Mouse (Mus musculus) intestine, embryonic 14.5 days (tissue): ENCODE results near the gene Macrod1. TPM values are rescaled to one million over a fixed set of nuclear protein-coding genes. Genes with fewer than 3 reads are reported as not detected.

Experiments
- ATAC-seq: fragments of 200-750 bp; cut with Nextera tagmentation; replicated peaks from 2 replicates; pipeline ENCODE4 v1.8.0; 2017; ENCODE audit warnings: low read depth, moderate number of reproducible peaks, moderate TSS enrichment, moderate library complexity; ENCODE audit not compliant: low FRiP score, low TSS enrichment
- DNase-seq: peaks from one replicate; pipeline ENCODE4 v3.0.0-alpha.2; 2018; ENCODE audit warnings: low spot score
- H3K27ac ChIP-seq: fragments of 300-500 bp; sonication (generic); 2 replicates; pipeline ENCODE4 v1.5.1; 2014; ENCODE audit warnings: low read depth, mild to moderate bottlenecking, control low read depth
- H3K27me3 ChIP-seq: fragments of 300-500 bp; sonication (generic); replicated peaks from 2 replicates; pipeline ENCODE4 v1.6.1; 2014; ENCODE audit warnings: low read length, control low read depth; ENCODE audit not compliant: control insufficient read depth, insufficient read depth
- H3K36me3 ChIP-seq: fragments of 300-500 bp; sonication (generic); 2 replicates; pipeline ENCODE4 v1.6.1; 2014; ENCODE audit warnings: low read length, control low read depth; ENCODE audit not compliant: control insufficient read depth, insufficient read depth
- H3K4me1 ChIP-seq: fragments of 300-500 bp; sonication (generic); replicated peaks from 2 replicates; pipeline ENCODE4 v1.6.1; 2014; ENCODE audit warnings: low read length, control low read depth, mixed read lengths; ENCODE audit not compliant: control insufficient read depth, insufficient read depth
- H3K4me2 ChIP-seq: fragments of 300-500 bp; sonication (generic); 2 replicates; pipeline ENCODE4 v1.6.1; 2014; ENCODE audit warnings: low read length
- H3K4me3 ChIP-seq: fragments of 300-500 bp; sonication (generic); 2 replicates; pipeline ENCODE4 v1.5.1; 2014; ENCODE audit warnings: low read depth, low read length, control low read depth, mixed read lengths
- H3K9ac ChIP-seq: fragments of 300-500 bp; sonication (generic); 2 replicates; pipeline ENCODE4 v1.6.1; 2014; ENCODE audit warnings: mild to moderate bottlenecking, low read length
- H3K9me3 ChIP-seq: fragments of 300-500 bp; sonication (generic); 2 replicates; pipeline ENCODE4 v1.6.1; 2016; ENCODE audit warnings: low read length, control low read depth; ENCODE audit not compliant: control insufficient read depth
- WGBS: fragments of 180-500 bp; shearing (Covaris S2); extraction: QIAGEN DNeasy Blood & Tissue Kit; methylation state at CpG from one replicate; pipeline ENCODE4 v1.1.7; 2014; 5-methylcytosine and 5-hydroxymethylcytosine counted together
- polyA plus RNA-seq: library from polyadenylated mRNA; unstranded; fragments of >200 nt; fragmentation: Nextera tagmentation; extraction: Ambion mirVana; gene quantifications from 2 replicates; pipeline ENCODE4 v1.2.1, GENCODE M21; 2014

Macrod1 gene
- polyA plus RNA-seq, 1 experiment from 2014 or later = 8.5 TPM

- no peaks in the 10 kb centered on the region for H3K9me3 ChIP-seq
- no peaks in the 10 kb centered on the region for H3K27me3 ChIP-seq
- H3K9ac ChIP-seq = no peak overlapping the region
- DNase-seq = no peak
- ATAC-seq = no peak
- H3K36me3 ChIP-seq = no peaks in the 10 kb centered on the region
- H3K27ac ChIP-seq = peak overlapping the region; percentile 62
- no peak overlapping the region for H3K4me3 ChIP-seq
- H3K4me1 ChIP-seq = peaks cover 45% of the 10 kb centered on the region
- H3K4me2 ChIP-seq = 0 out of 2 replicates have a peak overlapping the region, but pooled peaks have one; percentile 5
- WGBS = 21% methylated on average over 17 of the region's 17 CpGs
Measured at GRCm38 (mm10) chr19:7134631-7135091, 78.1 kb downstream of the Macrod1 start.

- DNase-seq (no peak), ATAC-seq (peak; percentile 47; the same call in 1 of the 2 replicates)
- no peak overlapping the region for H3K4me3 ChIP-seq
- no peaks in the 10 kb centered on the region for H3K36me3 ChIP-seq
- WGBS = 4% methylated on average over 9 of the region's 9 CpGs
- H3K4me1 ChIP-seq = peaks cover 41% of the 10 kb centered on the region
- 0 out of 2 replicates have a peak overlapping the region, but pooled peaks have one; percentile 13 for H3K4me2 ChIP-seq
- H3K27ac ChIP-seq = peak overlapping the region; percentile 62; the same call in 1 of the 2 replicates
- H3K27me3 ChIP-seq = no peaks in the 10 kb centered on the region
- H3K9ac ChIP-seq = no peak overlapping the region
- no peaks in the 10 kb centered on the region for H3K9me3 ChIP-seq
Measured at GRCm38 (mm10) chr19:7135525-7135924, 78.9 kb downstream of the Macrod1 start.

- peaks cover 40% of the 10 kb centered on the region for H3K4me1 ChIP-seq
- H3K9me3 ChIP-seq = no peaks in the 10 kb centered on the region
- no peak overlapping the region for H3K9ac ChIP-seq
- H3K27me3 ChIP-seq = no peaks in the 10 kb centered on the region
- DNase-seq (no peak), ATAC-seq (no peak; the same call in 1 of the 2 replicates)
- H3K36me3 ChIP-seq = no peaks in the 10 kb centered on the region
- 18% methylated on average over 9 of the region's 9 CpGs for WGBS
- H3K4me3 ChIP-seq = no peak overlapping the region
- peak overlapping the region; percentile 13; the same call in 1 of the 2 replicates for H3K4me2 ChIP-seq
- H3K27ac ChIP-seq = peak overlapping the region; percentile 55; the same call in 1 of the 2 replicates
Measured at GRCm38 (mm10) chr19:7136016-7136415, 79.4 kb downstream of the Macrod1 start.

GRCm38 (mm10) chr19:7136714-7137498, 80.3 kb downstream of the Macrod1 start:
- 33% methylated on average over 14 of the region's 14 CpGs for WGBS
- Histone ChIP-seq H3K36me3 (no peaks in the 10 kb centered on the region), H3K9me3 (no peaks in the 10 kb centered on the region), H3K27ac (0 out of 2 replicates have a peak overlapping the region, but pooled peaks have one; percentile 55), H3K4me1 (peaks cover 44% of the 10 kb centered on the region), H3K27me3 (no peaks in the 10 kb centered on the region), H3K4me3 (no peak overlapping the region), H3K4me2 (no peak overlapping the region), H3K9ac (no peak overlapping the region)
- DNase-seq (no peak), ATAC-seq (peak; percentile 52)

GRCm38 (mm10) chr19:7138327-7138726, 81.7 kb downstream of the Macrod1 start:
- DNase-seq (no peak), ATAC-seq (no peak)
- H3K9ac ChIP-seq = no peak overlapping the region
- H3K4me2 ChIP-seq = no peak overlapping the region
- no peak overlapping the region for H3K27ac ChIP-seq
- H3K4me1 ChIP-seq = peaks cover 58% of the 10 kb centered on the region
- no peaks in the 10 kb centered on the region for H3K36me3 ChIP-seq
- no peak overlapping the region for H3K4me3 ChIP-seq
- WGBS = 39% methylated on average over 14 of the region's 14 CpGs
- H3K27me3 ChIP-seq = no peaks in the 10 kb centered on the region
- H3K9me3 ChIP-seq = no peaks in the 10 kb centered on the region

GRCm38 (mm10) chr19:7139321-7139720, 82.7 kb downstream of the Macrod1 start:
- Histone ChIP-seq H3K36me3 (no peaks in the 10 kb centered on the region), H3K4me3 (no peak overlapping the region), H3K9ac (no peak overlapping the region), H3K4me2 (no peak overlapping the region), H3K27ac (no peak overlapping the region), H3K4me1 (peaks cover 64% of the 10 kb centered on the region), H3K9me3 (no peaks in the 10 kb centered on the region), H3K27me3 (0 out of 2 replicates have a peak, but pooled peaks cover 1% of the 10 kb centered on the region)
- ATAC-seq (no peak), DNase-seq (no peak)
- 63% methylated on average over 4 of the region's 4 CpGs for WGBS

GRCm38 (mm10) chr19:7140373-7140772, 83.8 kb downstream of the Macrod1 start:
- 67% methylated on average over 6 of the region's 6 CpGs for WGBS
- H3K4me1 ChIP-seq = peaks cover 54% of the 10 kb centered on the region
- no peak overlapping the region for H3K9ac ChIP-seq
- no peak for DNase-seq
- ATAC-seq = no peak
- H3K4me2 ChIP-seq = no peak overlapping the region
- no peaks in the 10 kb centered on the region for H3K36me3 ChIP-seq
- 0 out of 2 replicates have a peak, but pooled peaks cover 6% of the 10 kb centered on the region for H3K27me3 ChIP-seq
- H3K9me3 ChIP-seq = no peaks in the 10 kb centered on the region
- no peak overlapping the region for H3K27ac ChIP-seq
- H3K4me3 ChIP-seq = no peak overlapping the region

GRCm38 (mm10) chr19:7140856-7141421, 84.3 kb downstream of the Macrod1 start:
- H3K9ac ChIP-seq = no peak overlapping the region
- no peaks in the 10 kb centered on the region for H3K9me3 ChIP-seq
- no peak for DNase-seq
- H3K27ac ChIP-seq = no peak overlapping the region
- peaks cover 48% of the 10 kb centered on the region for H3K4me1 ChIP-seq
- H3K4me3 ChIP-seq = no peak overlapping the region
- H3K36me3 ChIP-seq = no peaks in the 10 kb centered on the region
- WGBS = 69% methylated on average over 12 of the region's 12 CpGs
- ATAC-seq = no peak
- 0 out of 2 replicates have a peak, but pooled peaks cover 6% of the 10 kb centered on the region for H3K27me3 ChIP-seq
- no peak overlapping the region for H3K4me2 ChIP-seq
